Mouse (Mus musculus) embryonic fibroblast, embryonic 13.5 days (primary cell): ENCODE data around the gene Slc25a30.
A peak's percentile ranks its signal among the peaks of the same experiment; 100 is the strongest.

Experiments
- CTCF ChIP-seq: IDR thresholded peaks from 2 replicates; pipeline ENCODE4 v1.5.1; 2011; ENCODE audit warnings: mild to moderate bottlenecking, control low read depth, low read length, moderate library complexity, borderline replicate concordance; ENCODE audit not compliant: insufficient read depth
- POLR2A ChIP-seq: IDR thresholded peaks from 2 replicates; pipeline ENCODE4 v1.6.1; 2011; ENCODE audit warnings: low read depth, mild to moderate bottlenecking, control low read depth, low read length, moderate library complexity

DNA sequence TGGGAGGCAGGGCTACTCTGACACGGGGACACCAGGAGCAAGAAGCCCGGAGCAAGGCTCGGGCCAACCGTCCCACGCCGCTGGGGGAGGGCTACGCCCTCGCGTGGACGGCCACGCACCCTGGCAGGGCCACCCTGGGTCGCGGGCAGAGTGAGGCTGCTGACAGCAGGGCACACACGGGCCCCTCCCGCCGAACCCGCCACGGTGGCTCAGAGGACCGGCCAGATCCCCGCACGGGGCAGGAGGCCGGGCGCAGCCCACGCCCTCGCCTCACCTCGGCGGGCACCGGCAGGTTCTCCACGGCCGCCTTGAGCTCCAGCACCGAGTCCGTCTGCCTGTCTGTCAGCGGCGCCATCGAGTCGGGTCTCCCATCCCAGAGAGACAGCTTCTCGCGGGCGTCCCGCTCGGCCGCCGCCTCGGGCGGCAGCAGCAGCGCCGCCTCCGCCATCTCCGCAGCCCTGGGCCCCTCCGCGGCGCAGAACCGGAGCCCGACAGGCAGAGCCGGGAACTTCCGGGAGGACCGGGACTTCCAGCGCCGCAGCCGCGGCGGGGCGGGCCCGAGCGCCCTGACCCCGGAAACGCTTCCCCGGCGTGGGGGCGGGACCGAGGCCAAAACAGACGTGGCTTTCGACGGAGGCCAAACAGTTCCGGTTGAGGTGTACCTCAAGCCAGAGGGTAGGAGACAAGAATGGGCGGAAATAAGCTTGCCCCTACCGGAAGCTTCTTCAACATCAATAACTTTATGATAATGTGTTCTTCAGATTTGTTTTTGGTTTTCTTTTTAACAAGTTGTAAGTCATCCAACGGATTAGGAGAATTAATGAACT is 32.6 kb downstream of the Slc25a30 start, which contains the start of gene Cog3:
- TF ChIP-seq CTCF = peak; percentile 27; the same call in 1 of the 2 replicates
- TF ChIP-seq POLR2A = peak; percentile 63
